Mouse (Mus musculus): ENCODE data around the gene Rnf130.

DNA sequence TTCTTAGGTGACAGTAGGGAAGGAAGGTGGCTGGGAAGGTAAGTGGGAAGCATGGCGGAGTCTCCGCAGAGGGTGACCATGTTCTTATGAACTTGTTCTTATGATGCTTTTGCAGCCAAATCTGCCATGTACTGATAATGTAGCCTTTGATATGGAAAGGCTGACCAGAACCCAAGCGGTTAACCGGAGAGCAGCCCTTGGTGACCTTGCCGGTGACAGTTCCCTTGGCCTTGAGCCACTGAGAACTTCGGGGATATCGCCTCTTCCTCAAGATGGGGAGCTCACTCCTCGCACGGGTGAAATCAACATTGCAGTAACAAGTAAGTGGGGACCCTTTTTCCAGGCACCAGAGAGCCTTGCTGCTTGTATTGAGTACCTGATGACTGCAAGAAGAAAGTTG is 70.5 kb downstream of the Rnf130 start:
- TF ChIP-seq CTCF (IDR thresholded peaks at IDR 0.05; ENCODE audit: borderline replicate concordance, insufficient read depth, low read length) (no peak), POLR2A (IDR thresholded peaks at IDR 0.05; ENCODE audit: low read depth, low read length) (no peak)

All from embryonic fibroblast, embryonic 13.5 days (primary cell).